Mouse (Mus musculus): ENCODE measurements around the gene Tex14.
"Not testable (repeated sequence)": the region's sequence is repeated elsewhere in the genome, so short reads cannot be mapped to it uniquely, and the experiment has no call there.

- TF ChIP-seq CTCF (IDR thresholded peaks at IDR 0.05; ENCODE audit: borderline replicate concordance, control insufficient read depth, extremely low read depth, insufficient read depth, low read length, poor library complexity); POLR2A (IDR thresholded peaks at IDR 0.05; ENCODE audit: control insufficient read depth, extremely low read depth, insufficient read depth, low read length, poor library complexity): not testable (repeated sequence)
Observed at GRCm38 (mm10) chr11:87444056-87444455, 39.2 kb downstream of the Tex14 start.

Data from thymus, adult 2 months (tissue).